12 mouse cellular contexts compared by ENCODE assay signal in genomic region chr4:54118179-54118846, GRCm38 (mm10).
A peak's percentile ranks its signal among the peaks of the same experiment; 100 is the strongest.
DNase-seq lines count a peak whose midpoint lies in the region; ATAC-seq and TF ChIP-seq lines count a peak whose summit lies in the region.
"Had no signal": no experiment of that assay in that cellular context is flagged by ENCODE, and none has a peak within 500 bp of the region (broad histone marks: within the 10 kb centered on the region; RNA-seq: fewer than 3 reads in every experiment).

No protein-coding gene starts in this region.

- TF ChIP-seq CTCF in gastrocnemius, adult 2 months (IDR thresholded peaks at IDR 0.05): no peak
- TF ChIP-seq CTCF in liver, postnatal 0 days (IDR thresholded peaks at IDR 0.05; ENCODE audit: low read depth): no peak

- intact Hi-C loops in gastrocnemius, adult 2 months (cut with DNase I): no loop called here

- H3K9ac ChIP-seq in neural tube, embryonic 15.5 days (replicated peaks): no peak overlapping the region
- H3K9ac ChIP-seq in forebrain, embryonic 15.5 days (replicated peaks): no peak overlapping the region
- no peak overlapping the region for H3K9ac ChIP-seq in midbrain, embryonic 13.5 days (replicated peaks)
- H3K9ac ChIP-seq in liver, postnatal 0 days (replicated peaks): no peak overlapping the region
- H3K9ac ChIP-seq: kidney, embryonic 15.5 days had no signal

- no peak overlapping the region for H3K4me3 ChIP-seq in neural tube, embryonic 15.5 days (replicated peaks)
- H3K4me3 ChIP-seq in forebrain, embryonic 15.5 days: no peak overlapping the region
- no peak overlapping the region for H3K4me3 ChIP-seq in midbrain, embryonic 13.5 days (replicated peaks)
- no peak overlapping the region for H3K4me3 ChIP-seq in gastrocnemius, adult 2 months
- no peak overlapping the region for H3K4me3 ChIP-seq in liver, postnatal 0 days (ENCODE audit: low read depth, low read length)
- H3K4me3 ChIP-seq: kidney, embryonic 15.5 days had no signal

- no peaks in the 10 kb centered on the region for H3K4me1 ChIP-seq in neural tube, embryonic 15.5 days
- no peaks in the 10 kb centered on the region for H3K4me1 ChIP-seq in forebrain, embryonic 15.5 days
- peaks cover 10% of the 10 kb centered on the region for H3K4me1 ChIP-seq in midbrain, embryonic 13.5 days (replicated peaks)
- H3K4me1 ChIP-seq in liver, postnatal 0 days (ENCODE audit: insufficient read depth): no peaks in the 10 kb centered on the region
- H3K4me1 ChIP-seq: kidney, embryonic 15.5 days had no signal

- no peaks in the 10 kb centered on the region for H3K36me3 ChIP-seq in neural tube, embryonic 15.5 days
- H3K36me3 ChIP-seq in forebrain, embryonic 15.5 days: no peaks in the 10 kb centered on the region
- H3K36me3 ChIP-seq in midbrain, embryonic 13.5 days: no peaks in the 10 kb centered on the region
- H3K36me3 ChIP-seq in liver, postnatal 0 days (replicated peaks; ENCODE audit: insufficient read depth, low read length): no peaks in the 10 kb centered on the region
- H3K36me3 ChIP-seq: kidney, embryonic 15.5 days had no signal

- no peak for ATAC-seq in neural tube, embryonic 15.5 days (ENCODE audit: low FRiP score)
- 0 out of 2 replicates have a peak, but pooled peaks have one; percentile 26 for ATAC-seq in forebrain, embryonic 15.5 days (replicated peaks)
- peak; percentile 63; the same call in 1 of the 2 replicates for ATAC-seq in midbrain, embryonic 13.5 days
- ATAC-seq in liver, postnatal 0 days: no peak

- H3K27ac ChIP-seq in neural tube, embryonic 15.5 days (replicated peaks): no peak overlapping the region
- no peak overlapping the region for H3K27ac ChIP-seq in forebrain, embryonic 15.5 days (replicated peaks)
- no peak overlapping the region for H3K27ac ChIP-seq in midbrain, embryonic 13.5 days
- no peak overlapping the region for H3K27ac ChIP-seq in gastrocnemius, adult 2 months
- no peak overlapping the region for H3K27ac ChIP-seq in liver, postnatal 0 days (ENCODE audit: low read depth)
- H3K27ac ChIP-seq: kidney, embryonic 15.5 days had no signal

- H3K4me2 ChIP-seq in neural tube, embryonic 15.5 days: no peak overlapping the region
- H3K4me2 ChIP-seq in forebrain, embryonic 15.5 days (replicated peaks): no peak overlapping the region
- H3K4me2 ChIP-seq in midbrain, embryonic 13.5 days (replicated peaks): no peak overlapping the region
- no peak overlapping the region for H3K4me2 ChIP-seq in liver, postnatal 0 days (ENCODE audit: low read depth, low read length)
- H3K4me2 ChIP-seq: kidney, embryonic 15.5 days had no signal

- no peaks in the 10 kb centered on the region for H3K9me3 ChIP-seq in neural tube, embryonic 15.5 days (replicated peaks)
- H3K9me3 ChIP-seq in forebrain, embryonic 15.5 days: no peaks in the 10 kb centered on the region
- no peaks in the 10 kb centered on the region for H3K9me3 ChIP-seq in midbrain, embryonic 13.5 days
- no peaks in the 10 kb centered on the region for H3K9me3 ChIP-seq in liver, postnatal 0 days (ENCODE audit: low read length)
- H3K9me3 ChIP-seq: kidney, embryonic 15.5 days had no signal

- DNase-seq in neural tube, embryonic 10.5 days (ENCODE audit: extremely low spot score, low spot score): peak; percentile 61
- DNase-seq in gastrocnemius, adult 2 months: no peak
- no peak for DNase-seq in liver, postnatal 0 days
- no peak for DNase-seq in urinary bladder, adult 2 months (ENCODE audit: low spot score)
- DNase-seq in adrenal gland, postnatal 14 days: no peak
- DNase-seq: gastrocnemius, postnatal 10 days; thymus, adult 18-20 months had no signal

- TF ChIP-seq EP300 in liver, postnatal 0 days (IDR thresholded peaks at IDR 0.05; ENCODE audit: low read depth): no peak

- 34% methylated on average over 6 of the region's 6 CpGs for WGBS in neural tube, embryonic 15.5 days
- 48% methylated on average over 6 of the region's 6 CpGs for WGBS in forebrain, embryonic 15.5 days
- WGBS in midbrain, embryonic 13.5 days: 54% methylated on average over 6 of the region's 6 CpGs
- 80% methylated on average over 6 of the region's 6 CpGs for whole genome bisulfite sequencing in liver, postnatal 0 days (ENCODE audit: insufficient replicate concordance)

- H3K27me3 ChIP-seq in neural tube, embryonic 15.5 days (replicated peaks): no peaks in the 10 kb centered on the region
- no peaks in the 10 kb centered on the region for H3K27me3 ChIP-seq in forebrain, embryonic 15.5 days
- H3K27me3 ChIP-seq in midbrain, embryonic 13.5 days: no peaks in the 10 kb centered on the region
- no peaks in the 10 kb centered on the region for H3K27me3 ChIP-seq in liver, postnatal 0 days (ENCODE audit: insufficient read depth, low read length)
- H3K27me3 ChIP-seq: CH12.LX; kidney, embryonic 15.5 days had no signal

Comparison
In these comparisons a context has a peak if more than half of its experiments do, and no peak if none do; other contexts are left out.
1. ATAC-seq: peak in forebrain, embryonic 15.5 days (single experiment) and midbrain, embryonic 13.5 days (single experiment); none in neural tube, embryonic 15.5 days (single experiment) and liver, postnatal 0 days (single experiment).